Mouse (Mus musculus) bone marrow, adult 2 months (tissue): ENCODE measurements around the gene Med7.

Experiments used
- CTCF ChIP-seq: fragments of 200-500 bp; IDR thresholded peaks from 2 replicates; pipeline ENCODE4 v1.5.1; 2011; ENCODE audit warnings: low read length, control low read depth; ENCODE audit not compliant: control insufficient read depth, insufficient read depth
- POLR2A ChIP-seq: fragments of 200-500 bp; IDR thresholded peaks from 2 replicates; pipeline ENCODE4 v1.6.1; 2011; ENCODE audit warnings: low read depth, mild to moderate bottlenecking, control low read depth, low read length, borderline replicate concordance; ENCODE audit not compliant: control insufficient read depth

- TF ChIP-seq CTCF (no peak), POLR2A (no peak)
These were observed 12.8 kb downstream of the Med7 start for GRCm38 (mm10) chr11:46449461-46450080.
